In the genomic region with DNA sequence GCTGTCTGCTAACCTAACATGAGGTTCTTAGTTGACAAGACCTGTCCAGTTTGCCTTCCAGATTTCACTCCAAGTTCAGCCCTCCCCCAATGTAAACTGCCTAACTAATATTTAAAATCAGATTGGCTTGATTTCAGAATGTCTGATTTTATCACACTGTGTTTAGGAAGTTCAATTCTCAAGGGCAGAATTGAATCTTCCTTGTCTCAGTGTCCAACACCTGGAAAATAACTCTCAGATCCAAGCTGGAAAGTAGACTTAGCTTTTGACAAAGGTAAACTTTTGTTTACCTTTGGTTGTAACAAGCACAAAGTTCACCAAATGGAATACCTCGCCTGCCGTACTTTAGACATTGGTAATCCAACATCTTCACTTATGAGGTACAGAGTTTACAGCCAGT, we compare ENCODE assay signal across 28 mouse cellular contexts.
A peak's percentile ranks its signal among the peaks of the same experiment; 100 is the strongest.
DNase-seq lines count a peak whose midpoint lies in the region; ATAC-seq and TF ChIP-seq lines count a peak whose summit lies in the region.
"Had no signal": no experiment of that assay in that cellular context is flagged by ENCODE, and none has a peak within 500 bp of the region (broad histone marks: within the 10 kb centered on the region; RNA-seq: fewer than 3 reads in every experiment).

No protein-coding gene starts in this region.

- ATAC-seq in kidney, embryonic 15.5 days (replicated peaks; ENCODE audit: low FRiP score), result no peak
- ATAC-seq in liver, embryonic 11.5 days (replicated peaks; ENCODE audit: low FRiP score), result no peak
- ATAC-seq in liver, postnatal 0 days, result peak; percentile 50
- no peak for ATAC-seq in liver, embryonic 12.5 days
- ATAC-seq: activated CD4-positive, CD25-positive, alpha-beta regulatory T cell, adult 4 months; CD4-positive, CD25-positive, alpha-beta regulatory T cell, adult 4 months; forebrain, embryonic 14.5 days; forebrain, embryonic 16.5 days; Patski had no signal

- no peaks in the 10 kb centered on the region for H3K79me2 ChIP-seq in liver, adult 2 months (ENCODE audit: control insufficient read depth, insufficient read depth, low read length)

- H3K4me3 ChIP-seq in kidney, adult 2 months (ENCODE audit: insufficient read depth, low read depth, low read length), result no peak overlapping the region
- no peak overlapping the region for H3K4me3 ChIP-seq in kidney, embryonic 15.5 days (replicated peaks)
- H3K4me3 ChIP-seq in liver, adult 2 months (ENCODE audit: insufficient read depth, low read depth, low read length), result no peak overlapping the region
- H3K4me3 ChIP-seq in liver, embryonic 11.5 days (ENCODE audit: low read depth, low read length), result no peak overlapping the region
- no peak overlapping the region for H3K4me3 ChIP-seq in liver, postnatal 0 days (ENCODE audit: low read depth, low read length)
- H3K4me3 ChIP-seq in liver, embryonic 12.5 days, result no peak overlapping the region
- H3K4me3 ChIP-seq: embryonic facial prominence, embryonic 13.5 days; embryonic facial prominence, embryonic 15.5 days; erythroblast, embryonic 14.5 days; forebrain, embryonic 10.5 days; forebrain, embryonic 12.5 days had no signal

- no peak for TF ChIP-seq CTCF in kidney, adult 2 months (conservative IDR thresholded peaks at IDR 0.05; ENCODE audit: insufficient read depth, insufficient read length, low read depth, low read length)
- no peak for TF ChIP-seq CTCF in liver, adult 2 months (IDR thresholded peaks at IDR 0.05; ENCODE audit: low read depth, low read length)
- TF ChIP-seq CTCF in liver, postnatal 0 days (IDR thresholded peaks at IDR 0.05; ENCODE audit: low read depth), result no peak

- TF ChIP-seq EP300 in liver, postnatal 0 days (IDR thresholded peaks at IDR 0.05; ENCODE audit: low read depth), result no peak

- H3K27ac ChIP-seq in kidney, adult 2 months (ENCODE audit: insufficient read depth, low read depth, low read length), result no peak overlapping the region
- H3K27ac ChIP-seq in kidney, embryonic 15.5 days, result no peak overlapping the region
- H3K27ac ChIP-seq in liver, adult 2 months (replicated peaks; ENCODE audit: insufficient read depth, low read depth, low read length), result no peak overlapping the region; the same call in 1 of the 2 replicates
- no peak overlapping the region for H3K27ac ChIP-seq in liver, embryonic 11.5 days (ENCODE audit: low read depth, low read length)
- H3K27ac ChIP-seq in liver, postnatal 0 days (ENCODE audit: low read depth), result peak overlapping the region; percentile 58
- H3K27ac ChIP-seq in liver, embryonic 12.5 days, result no peak overlapping the region
- H3K27ac ChIP-seq: embryonic facial prominence, embryonic 13.5 days; embryonic facial prominence, embryonic 15.5 days; forebrain, embryonic 10.5 days; forebrain, embryonic 12.5 days had no signal

- no peak for TF ChIP-seq POLR2A in kidney, adult 2 months (IDR thresholded peaks at IDR 0.05; ENCODE audit: low read depth, low read length)
- TF ChIP-seq POLR2A in liver, adult 2 months (IDR thresholded peaks at IDR 0.05; ENCODE audit: extremely low read depth, insufficient read depth, low read length), result no peak

- H3K9ac ChIP-seq in kidney, embryonic 15.5 days, result no peak overlapping the region
- H3K9ac ChIP-seq in liver, adult 2 months (ENCODE audit: low read depth, low read length), result no peak overlapping the region
- no peak overlapping the region for H3K9ac ChIP-seq in liver, embryonic 11.5 days (ENCODE audit: low read depth, low read length)
- no peak overlapping the region for H3K9ac ChIP-seq in liver, postnatal 0 days (replicated peaks)
- no peak overlapping the region for H3K9ac ChIP-seq in liver, embryonic 12.5 days
- H3K9ac ChIP-seq: embryonic facial prominence, embryonic 13.5 days; embryonic facial prominence, embryonic 15.5 days; forebrain, embryonic 12.5 days had no signal

- no peaks in the 10 kb centered on the region for H3K4me1 ChIP-seq in kidney, adult 2 months (ENCODE audit: control insufficient read depth, insufficient read depth, low read length)
- H3K4me1 ChIP-seq in kidney, embryonic 15.5 days, result no peaks in the 10 kb centered on the region
- H3K4me1 ChIP-seq in liver, adult 2 months (ENCODE audit: control insufficient read depth, insufficient read depth, low read length), result peaks cover 21% of the 10 kb centered on the region
- no peaks in the 10 kb centered on the region for H3K4me1 ChIP-seq in liver, embryonic 11.5 days (replicated peaks; ENCODE audit: control insufficient read depth, insufficient read depth, low read length)
- peaks cover 10% of the 10 kb centered on the region; the same call in 1 of the 2 replicates for H3K4me1 ChIP-seq in liver, postnatal 0 days (ENCODE audit: insufficient read depth)
- H3K4me1 ChIP-seq in liver, embryonic 12.5 days, result no peaks in the 10 kb centered on the region
- H3K4me1 ChIP-seq: embryonic facial prominence, embryonic 13.5 days; embryonic facial prominence, embryonic 15.5 days; forebrain, embryonic 12.5 days had no signal

- DNase-seq in kidney, adult 2 months, result peak; percentile 36
- DNase-seq in liver, adult 2 months (ENCODE audit: extremely low read depth, low read depth, low spot score), result peak; percentile 97
- DNase-seq in liver, embryonic 11.5 days (ENCODE audit: low spot score), result no peak
- DNase-seq in liver, postnatal 0 days, result no peak
- DNase-seq: adrenal gland, adult 8-10 months; adrenal gland, postnatal 25 days; B cell, adult 2 months; cerebellum, adult 11 months; cerebellum, adult 18-20 months; cerebellum, adult 8-10 months; cerebellum, adult 9-11 months; cerebellum, postnatal 14 days; cerebellum, postnatal 36 days; embryo, embryonic 11 days had no signal

- no peaks in the 10 kb centered on the region for H3K27me3 ChIP-seq in kidney, adult 2 months (replicated peaks; ENCODE audit: control insufficient read depth, insufficient read depth, low read length)
- no peaks in the 10 kb centered on the region for H3K27me3 ChIP-seq in kidney, embryonic 15.5 days
- no peaks in the 10 kb centered on the region for H3K27me3 ChIP-seq in liver, adult 2 months (ENCODE audit: control insufficient read depth, insufficient read depth, low read length)
- no peaks in the 10 kb centered on the region for H3K27me3 ChIP-seq in liver, embryonic 11.5 days (replicated peaks; ENCODE audit: control insufficient read depth, insufficient read depth, low read length)
- H3K27me3 ChIP-seq in liver, postnatal 0 days (ENCODE audit: insufficient read depth, low read length), result no peaks in the 10 kb centered on the region
- H3K27me3 ChIP-seq in liver, embryonic 12.5 days (replicated peaks), result no peaks in the 10 kb centered on the region
- H3K27me3 ChIP-seq: CH12.LX; embryonic facial prominence, embryonic 13.5 days; embryonic facial prominence, embryonic 15.5 days; forebrain, embryonic 12.5 days; Patski had no signal

- no peak overlapping the region for H3K4me2 ChIP-seq in kidney, embryonic 15.5 days
- H3K4me2 ChIP-seq in liver, embryonic 11.5 days, result no peak overlapping the region
- no peak overlapping the region for H3K4me2 ChIP-seq in liver, postnatal 0 days (ENCODE audit: low read depth, low read length)
- no peak overlapping the region for H3K4me2 ChIP-seq in liver, embryonic 12.5 days
- H3K4me2 ChIP-seq: embryonic facial prominence, embryonic 13.5 days; embryonic facial prominence, embryonic 15.5 days; forebrain, embryonic 12.5 days had no signal

- no peaks in the 10 kb centered on the region for H3K36me3 ChIP-seq in kidney, adult 2 months (ENCODE audit: control insufficient read depth, insufficient read depth, low read length)
- H3K36me3 ChIP-seq in kidney, embryonic 15.5 days, result no peaks in the 10 kb centered on the region
- no peaks in the 10 kb centered on the region for H3K36me3 ChIP-seq in liver, adult 2 months (ENCODE audit: control insufficient read depth, insufficient read depth, low read length)
- H3K36me3 ChIP-seq in liver, embryonic 11.5 days (ENCODE audit: control insufficient read depth, insufficient read depth, low read length), result no peaks in the 10 kb centered on the region
- H3K36me3 ChIP-seq in liver, postnatal 0 days (replicated peaks; ENCODE audit: insufficient read depth, low read length), result no peaks in the 10 kb centered on the region
- H3K36me3 ChIP-seq in liver, embryonic 12.5 days, result no peaks in the 10 kb centered on the region
- H3K36me3 ChIP-seq: embryonic facial prominence, embryonic 13.5 days; embryonic facial prominence, embryonic 15.5 days; forebrain, embryonic 10.5 days; forebrain, embryonic 12.5 days; G1E had no signal

- H3K9me3 ChIP-seq in kidney, embryonic 15.5 days (replicated peaks), result no peaks in the 10 kb centered on the region
- H3K9me3 ChIP-seq in liver, embryonic 11.5 days (ENCODE audit: control insufficient read depth, low read length), result no peaks in the 10 kb centered on the region
- no peaks in the 10 kb centered on the region for H3K9me3 ChIP-seq in liver, postnatal 0 days (ENCODE audit: low read length)
- no peaks in the 10 kb centered on the region for H3K9me3 ChIP-seq in liver, embryonic 12.5 days (replicated peaks)
- H3K9me3 ChIP-seq: embryonic facial prominence, embryonic 13.5 days; embryonic facial prominence, embryonic 15.5 days; forebrain, embryonic 10.5 days; forebrain, embryonic 12.5 days had no signal

- WGBS in kidney, adult 2 months, result 82% methylated on average over 2 of the region's 2 CpGs
- 87% methylated on average over 2 of the region's 2 CpGs for WGBS in kidney, embryonic 15.5 days
- 24% methylated on average over 2 of the region's 2 CpGs for WGBS in liver, adult 2 months
- WGBS in liver, embryonic 11.5 days, result 78% methylated on average over 2 of the region's 2 CpGs
- WGBS in liver, postnatal 0 days (ENCODE audit: insufficient replicate concordance), result 67% methylated on average over 2 of the region's 2 CpGs
- 69% methylated on average over 2 of the region's 2 CpGs for WGBS in liver, embryonic 12.5 days (ENCODE audit: insufficient replicate concordance)

Comparison
In these comparisons a context has a peak if more than half of its experiments do, and no peak if none do; other contexts are left out.
1. DNase-seq: peak in kidney, adult 2 months (single experiment) and liver, adult 2 months (single experiment); none in liver, embryonic 11.5 days (single experiment) and liver, postnatal 0 days (single experiment).